Mouse (Mus musculus) layer of hippocampus, postnatal 10 days (tissue): ENCODE measurements around the gene 0610012G03Rik. TPM values are rescaled to one million over a fixed set of nuclear protein-coding genes. Genes with fewer than 3 reads are reported as not detected.
A peak's percentile ranks its signal among the peaks of the same experiment; 100 is the strongest.

Experiments used
- DNase-seq, 2 experiments: peaks; one replicate each; pipeline ENCODE4 v3.0.0; 2021; ENCODE audit warnings: low spot score in 2 of 2
- total RNA-seq, 2 experiments: library from RNA; stranded (reverse); gene quantifications; 2 replicates each; pipeline ENCODE4 v1.2.3; 2021

The 0610012G03Rik gene
- total RNA-seq, 2 experiments from 2014 or later = 53.6 to 55.9 TPM

- DNase-seq = peak; percentile 91 to 92
Observed at GRCm38 (mm10) chr16:31932840-31933697, 15.2 kb downstream of the 0610012G03Rik start.

GRCm38 (mm10) chr16:31932255-31932654, 16.0 kb downstream of the 0610012G03Rik start:
- DNase-seq = peak in 1 of 2 experiments; percentile 18

DNA sequence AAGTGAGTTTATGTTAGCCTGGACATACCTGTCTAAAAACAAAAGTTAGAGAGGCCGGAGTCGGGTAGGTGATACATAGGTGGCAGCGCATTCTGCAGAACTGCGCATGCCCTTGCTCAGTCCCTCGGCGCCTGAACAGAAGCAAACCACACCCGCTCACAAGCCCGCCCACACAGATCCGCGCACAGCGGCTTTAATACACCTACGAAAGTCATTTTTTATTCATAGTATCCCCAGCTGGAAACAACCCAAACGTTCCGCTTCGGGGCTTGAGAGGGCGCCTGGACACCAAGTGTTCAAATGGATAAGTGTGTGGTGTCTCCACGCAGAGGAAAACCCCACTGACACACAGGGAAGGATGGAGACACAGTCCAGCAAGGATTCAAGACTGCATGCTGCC, 17.0 kb downstream of the 0610012G03Rik start:
- no peak for DNase-seq

DNA sequence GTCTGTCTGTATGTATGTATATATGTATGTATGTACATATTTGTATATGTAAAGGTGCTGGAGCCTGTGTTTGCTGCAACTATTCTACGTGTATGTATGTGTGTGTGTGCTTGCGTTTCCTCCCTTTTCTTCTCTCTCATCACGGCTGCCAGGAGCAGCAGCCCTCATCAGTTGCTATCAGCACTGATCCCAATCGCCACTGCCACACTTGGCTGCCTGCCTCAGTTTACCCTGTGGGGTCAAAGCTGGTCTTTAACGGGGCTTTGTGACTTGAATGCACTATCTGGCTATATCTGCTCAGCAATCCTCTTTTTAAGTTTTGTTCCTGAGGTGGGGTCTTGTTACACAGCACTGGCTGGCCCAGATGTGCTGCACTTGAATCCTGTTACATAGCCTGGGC, 20.9 kb downstream of the 0610012G03Rik start:
- no peak for DNase-seq

DNA sequence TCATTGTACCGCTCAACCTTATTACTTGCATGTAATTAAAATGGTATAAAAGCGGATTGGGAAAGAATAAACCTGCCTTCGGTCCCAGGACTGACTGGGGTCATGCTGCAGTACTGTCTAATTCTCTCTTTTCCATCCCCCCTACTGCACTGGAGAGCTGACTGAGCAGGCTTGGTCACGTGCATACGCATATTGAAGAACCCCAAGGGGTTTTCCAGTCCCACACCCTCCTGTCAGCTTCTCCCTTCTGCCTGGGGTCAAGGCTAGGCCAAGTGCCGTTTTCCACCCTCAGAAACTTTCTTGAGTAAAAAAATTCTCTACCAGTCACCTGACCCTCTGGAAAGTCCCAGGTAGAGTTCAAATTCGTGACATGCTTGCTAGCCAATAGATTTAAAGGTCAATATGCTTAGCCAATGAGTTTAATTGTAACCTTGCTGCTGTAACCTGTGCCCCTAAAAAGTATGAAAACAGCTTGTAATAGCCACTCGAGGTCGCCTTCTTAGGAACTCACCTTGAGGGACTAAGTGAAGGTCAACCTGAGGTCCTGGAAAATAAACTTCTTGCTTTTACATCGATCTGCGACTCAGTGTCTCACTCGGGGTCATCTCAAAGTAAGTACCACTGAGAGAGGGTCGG, 21.6 kb downstream of the 0610012G03Rik start:
- no peak for DNase-seq

GRCm38 (mm10) chr16:31926091-31926490, 22.2 kb downstream of the 0610012G03Rik start:
- DNase-seq = no peak

DNA sequence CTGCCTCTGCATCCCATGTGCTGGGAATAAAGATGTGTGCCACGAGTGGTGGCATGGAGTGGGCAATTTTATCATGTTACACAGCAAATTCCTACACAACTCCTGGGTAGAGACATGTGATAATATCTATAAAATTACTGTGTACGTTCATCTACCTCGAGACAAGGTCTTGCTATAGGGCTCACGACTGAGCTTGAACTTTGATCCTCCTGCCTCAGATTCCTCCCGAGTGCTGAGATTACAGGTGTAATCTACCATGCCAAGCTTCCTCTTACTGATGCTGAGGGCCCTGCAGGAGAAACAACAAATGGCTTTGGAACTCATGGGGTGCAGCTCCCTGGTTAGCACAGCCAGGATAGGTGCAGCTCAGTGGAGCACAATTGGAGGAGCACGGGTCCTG, 23.9 kb downstream of the 0610012G03Rik start:
- no peak for DNase-seq

DNA sequence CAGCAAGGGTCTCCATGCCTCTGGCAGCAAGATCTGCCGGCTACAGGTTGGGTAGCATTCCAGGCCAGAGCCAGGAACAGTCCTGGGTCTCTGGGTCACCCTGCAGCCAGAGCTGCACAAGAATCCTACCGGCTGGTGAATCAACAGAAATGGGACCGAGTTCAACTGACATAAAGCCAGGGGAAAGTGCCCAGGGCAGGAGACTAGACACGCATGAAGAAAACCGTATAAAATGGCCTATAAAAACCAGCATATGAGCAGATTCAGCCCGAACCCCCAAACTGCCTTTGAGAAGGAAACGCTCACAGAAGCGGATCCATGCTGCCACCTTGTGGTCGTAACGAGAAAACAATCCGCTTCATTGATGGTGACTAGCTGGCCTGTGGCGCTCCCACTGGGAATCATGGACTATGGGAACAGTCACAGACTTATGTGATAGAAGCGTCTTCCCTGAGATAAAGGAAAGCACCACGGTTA, 30.0 kb downstream of the 0610012G03Rik start:
- DNase-seq = peak; percentile 87 to 92

- DNase-seq = no peak
Observed at GRCm38 (mm10) chr16:31917776-31918175, 30.5 kb downstream of the 0610012G03Rik start.

- DNase-seq = no peak
Observed at GRCm38 (mm10) chr16:31910281-31910847, 37.9 kb downstream of the 0610012G03Rik start.

GRCm38 (mm10) chr16:31908959-31909358, 39.3 kb downstream of the 0610012G03Rik start:
- DNase-seq = no peak

DNA sequence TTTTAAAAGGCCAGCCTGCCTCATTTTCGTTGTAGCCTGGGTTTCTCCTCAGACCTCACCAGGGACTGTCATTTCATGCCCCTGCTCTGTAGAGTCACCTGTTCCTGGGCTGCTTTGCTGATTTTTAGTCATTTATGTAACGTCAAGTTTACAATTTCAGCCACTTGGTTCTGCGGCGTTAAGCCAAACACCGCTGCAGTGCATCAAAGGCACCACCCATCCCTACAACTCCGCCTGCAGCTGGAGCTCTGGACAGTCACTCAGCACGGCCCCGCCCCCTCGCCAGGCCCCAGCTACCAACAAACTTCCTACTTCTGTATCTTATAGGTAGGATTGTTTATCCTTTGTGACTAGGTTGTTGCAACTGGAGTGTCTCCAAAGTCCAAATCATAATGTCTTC, 41.4 kb downstream of the 0610012G03Rik start:
- peak in 1 of 2 experiments; percentile 28 for DNase-seq

DNA sequence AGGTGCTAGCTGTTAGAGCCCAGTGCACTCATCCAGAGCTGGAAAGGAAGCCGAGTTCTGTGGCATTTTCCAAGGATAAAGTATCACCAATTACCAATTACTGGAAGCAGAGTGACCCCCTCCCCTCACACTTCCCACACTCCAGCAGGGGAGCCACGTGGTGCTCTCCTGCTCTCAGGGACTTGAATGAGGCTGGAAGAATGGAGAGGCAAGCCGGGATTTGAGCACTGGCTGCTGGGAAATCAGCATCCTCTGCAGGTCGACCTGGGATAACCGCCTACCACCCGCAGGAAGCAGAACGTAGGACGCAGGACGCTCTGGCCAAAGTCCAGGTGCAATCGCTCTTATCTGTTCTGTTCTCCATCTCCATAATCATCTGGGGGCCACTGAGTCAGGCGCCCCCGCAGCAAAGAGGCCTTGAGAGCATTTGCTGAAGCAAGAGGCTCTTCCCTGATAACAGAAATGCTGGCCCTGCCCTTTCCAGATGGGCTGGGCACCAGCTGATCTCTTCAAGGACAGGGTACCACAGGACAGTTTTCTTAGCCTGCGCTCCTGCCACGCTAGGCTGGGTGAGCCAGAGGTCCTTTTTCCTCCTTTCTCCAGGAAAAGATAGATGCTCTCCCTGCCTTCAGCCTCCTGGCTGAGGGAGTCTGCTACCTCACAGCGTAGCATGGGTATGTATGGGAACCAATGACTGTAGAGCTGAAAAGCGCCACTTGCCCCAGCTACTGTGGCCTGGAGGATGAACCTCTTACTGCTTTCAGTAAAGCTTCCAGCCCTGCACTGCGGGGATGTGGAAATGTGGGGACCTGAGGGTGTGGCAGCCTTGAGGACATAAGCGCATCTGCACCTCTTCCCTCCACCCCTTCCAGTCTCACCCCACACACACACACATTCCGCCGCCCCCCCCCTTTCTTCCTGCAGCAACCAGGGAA, 42.1 kb downstream of the 0610012G03Rik start:
- DNase-seq = no peak

DNA sequence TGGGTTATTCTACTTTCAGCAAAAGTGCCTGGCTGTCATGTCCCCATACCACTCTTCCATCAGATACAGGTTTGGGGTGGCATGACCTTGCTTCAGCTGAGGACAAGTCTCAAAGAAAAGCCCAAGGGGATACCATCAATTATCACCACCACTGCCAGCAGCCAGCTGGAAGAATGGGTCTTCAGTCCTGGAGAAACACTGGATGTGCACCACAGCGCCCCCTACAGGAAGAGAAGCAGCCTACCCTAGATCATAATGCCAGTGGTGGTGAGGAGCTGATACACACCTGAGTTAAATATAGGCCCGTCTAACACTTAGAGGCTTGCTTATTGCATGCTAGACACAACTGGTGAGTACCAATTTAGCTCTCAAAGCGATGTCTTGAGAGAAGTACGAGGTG, 43.0 kb downstream of the 0610012G03Rik start:
- DNase-seq = no peak

GRCm38 (mm10) chr16:31903239-31903638, 45.1 kb downstream of the 0610012G03Rik start:
- no peak for DNase-seq

DNA sequence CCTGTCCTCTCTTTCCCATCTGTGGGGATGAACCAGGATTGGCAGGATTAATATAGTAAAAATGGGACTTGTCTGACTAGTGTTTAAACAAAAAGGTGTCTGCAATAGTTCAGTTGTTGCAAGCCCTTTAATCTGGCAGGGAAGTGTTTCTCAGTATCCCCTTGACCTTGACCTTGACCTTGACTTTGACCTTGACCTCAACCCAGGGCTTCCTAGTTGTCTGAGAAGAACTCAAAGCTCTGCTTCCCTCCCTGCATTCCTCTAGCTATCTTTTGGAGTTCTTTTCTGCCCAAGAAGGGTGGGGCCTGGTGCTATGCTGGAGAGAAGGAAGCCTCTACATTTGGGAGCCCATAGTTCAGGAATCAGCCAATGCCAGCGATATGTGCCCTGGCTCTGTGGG, 46.4 kb downstream of the 0610012G03Rik start:
- no peak for DNase-seq

DNA sequence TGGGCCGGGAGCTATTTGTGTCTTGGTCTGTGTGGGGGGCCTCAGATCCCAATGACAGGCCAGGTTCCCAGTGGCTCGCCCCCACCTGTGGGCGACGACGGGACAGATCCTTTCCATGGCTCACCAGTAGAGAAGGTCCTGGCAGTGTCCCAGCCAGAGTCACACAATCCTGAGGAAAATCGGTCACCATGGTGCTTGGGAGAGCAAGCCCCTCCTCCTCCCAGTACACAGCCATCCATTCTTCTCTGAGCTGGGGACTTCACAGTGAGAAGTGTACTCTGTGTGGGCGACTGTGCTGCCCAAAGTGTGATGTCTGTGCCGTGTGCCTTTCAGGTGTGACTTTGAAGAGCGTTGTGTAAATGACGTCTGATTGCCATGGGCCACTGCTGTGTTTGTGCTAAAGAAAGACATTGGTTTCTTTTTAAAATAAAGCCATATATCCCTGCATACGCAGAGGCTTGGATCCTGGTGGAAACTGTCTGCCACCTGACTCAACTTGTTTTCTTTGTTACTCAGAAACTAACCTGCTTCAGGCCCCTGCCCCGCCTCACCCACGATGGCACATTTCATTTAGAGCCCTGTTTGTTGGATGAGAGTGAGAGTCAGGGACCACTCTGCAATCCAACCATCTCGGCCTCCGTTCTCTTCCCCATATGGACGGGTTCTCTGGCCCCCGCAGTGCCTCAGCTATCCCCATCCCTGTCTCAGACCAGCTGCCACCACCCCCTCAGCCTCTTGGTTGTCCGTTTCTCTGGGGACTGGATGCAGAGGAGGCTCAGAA, 49.6 kb downstream of the 0610012G03Rik start:
- peak; percentile 70 to 78 for DNase-seq
